Mouse (Mus musculus) monocyte, adult 5-6 weeks (primary cell): ENCODE data around the gene Hes3. TPM values are rescaled to one million over a fixed set of nuclear protein-coding genes. Genes with fewer than 3 reads are reported as not detected.

ENCODE experiments used
- ATAC-seq: fragments of 153-309, 156-312 bp; replicated peaks from 2 replicates; pipeline ENCODE4 v1.8.0; 2017; ENCODE audit warnings: mild to moderate bottlenecking; ENCODE audit not compliant: low TSS enrichment, insufficient number of reproducible peaks, severe bottlenecking, poor library complexity, low FRiP score
- total RNA-seq: library from RNA; stranded (forward); fragments of 200-1000, 200-491, 200-594 nt; gene quantifications from 3 replicates; pipeline ENCODE4 v1.2.3, GENCODE M21; 2017

Gene Hes3
- total RNA-seq, 1 experiment from 2014 or later: not detected

GRCm38 (mm10) chr4:152312186-152312585, 20.7 kb upstream of the Hes3 start:
- no peak for ATAC-seq

- ATAC-seq: no peak
Measured at GRCm38 (mm10) chr4:152307542-152307941, 16.1 kb upstream of the Hes3 start.

- ATAC-seq: no peak
Measured at GRCm38 (mm10) chr4:152305991-152306390, 14.5 kb upstream of the Hes3 start.

GRCm38 (mm10) chr4:152304685-152305084, 13.2 kb upstream of the Hes3 start:
- no peak for ATAC-seq

GRCm38 (mm10) chr4:152303172-152303571, 11.7 kb upstream of the Hes3 start:
- no peak for ATAC-seq

GRCm38 (mm10) chr4:152302012-152302411, 10.6 kb upstream of the Hes3 start:
- ATAC-seq: no peak

DNA sequence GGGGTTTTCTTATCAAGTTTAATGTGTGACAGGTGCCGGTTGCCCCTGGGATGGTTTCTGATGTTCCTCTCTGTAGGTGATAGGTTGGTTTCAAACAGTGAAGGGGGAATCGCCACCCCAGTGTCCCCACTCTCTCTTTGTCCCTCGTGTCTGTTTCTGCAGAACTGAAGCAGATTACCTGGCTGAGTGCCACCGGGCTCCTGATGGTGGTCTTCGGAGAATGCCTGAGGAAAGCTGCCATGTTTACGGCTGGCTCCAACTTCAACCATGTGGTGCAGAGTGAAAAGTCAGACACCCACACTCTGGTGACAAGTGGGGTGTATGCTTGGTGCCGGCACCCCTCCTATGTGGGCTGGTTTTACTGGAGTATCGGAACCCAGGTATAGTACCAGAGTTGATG, 8.9 kb upstream of the Hes3 start:
- no peak for ATAC-seq

GRCm38 (mm10) chr4:152298836-152299235, 7.4 kb upstream of the Hes3 start:
- no peak for ATAC-seq

- ATAC-seq: peak; percentile 76
Measured at GRCm38 (mm10) chr4:152296874-152297861, 5.7 kb upstream of the Hes3 start, which contains the start of gene Icmt. Icmt (plus strand) TSS chr4:152297227.

DNA sequence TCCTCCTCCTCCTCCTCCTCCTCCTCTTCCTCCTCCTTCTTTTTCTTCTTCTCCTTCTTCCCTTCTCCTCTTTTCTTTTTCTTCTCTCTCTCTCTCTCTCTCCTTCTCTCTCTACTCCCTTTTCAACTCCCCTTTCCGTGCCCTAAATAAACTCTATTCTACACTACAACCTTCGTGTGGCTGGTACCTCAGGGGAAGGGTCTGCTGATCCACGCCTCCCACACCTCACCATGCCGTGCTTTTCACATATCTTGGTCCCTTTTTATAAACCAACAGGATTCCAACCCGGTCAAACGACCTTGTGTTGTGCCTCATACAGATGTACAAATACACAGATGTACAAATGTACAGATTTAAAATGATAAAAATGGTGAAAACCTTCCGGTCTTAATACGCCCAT, 4.9 kb upstream of the Hes3 start:
- no peak for ATAC-seq

- no peak for ATAC-seq
Measured at GRCm38 (mm10) chr4:152295916-152296315, 4.5 kb upstream of the Hes3 start.

GRCm38 (mm10) chr4:152294188-152294929, 2.9 kb upstream of the Hes3 start:
- no peak for ATAC-seq

DNA sequence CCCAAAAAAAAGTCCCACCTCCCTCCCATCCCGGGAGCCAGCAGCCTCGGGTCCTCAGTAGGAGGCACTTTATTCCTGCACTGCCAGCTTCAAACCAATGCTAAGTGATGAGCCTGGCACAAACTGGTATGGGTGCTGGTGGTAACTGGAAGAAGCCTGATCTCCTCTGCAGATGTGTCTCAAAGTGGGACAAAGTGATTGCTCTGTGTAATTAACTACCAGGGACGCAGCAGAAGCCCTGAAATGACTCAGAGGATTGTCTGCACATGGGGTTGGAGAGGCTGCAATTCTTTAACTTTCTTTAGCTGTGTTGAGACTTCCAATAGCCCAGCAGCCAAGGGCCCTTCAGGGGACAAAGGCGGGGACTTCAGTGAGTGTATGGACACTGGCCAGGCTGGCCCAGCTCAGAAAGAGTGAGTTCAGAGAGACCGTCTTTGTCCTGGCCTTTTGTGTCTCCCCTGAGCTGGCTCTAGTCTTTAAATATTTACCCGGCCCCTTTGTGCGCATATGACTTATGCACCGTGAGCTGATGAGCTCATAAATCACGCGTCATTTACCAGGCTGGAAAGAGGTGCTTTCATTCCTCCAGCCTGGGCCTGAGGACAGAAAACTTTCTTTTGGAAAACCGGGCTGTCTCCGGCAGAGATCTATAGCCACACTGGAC, 772 bp upstream of the Hes3 start:
- ATAC-seq: no peak

- ATAC-seq: no peak
Measured at GRCm38 (mm10) chr4:152290991-152291390, 471 bp downstream of the Hes3 start.

DNA sequence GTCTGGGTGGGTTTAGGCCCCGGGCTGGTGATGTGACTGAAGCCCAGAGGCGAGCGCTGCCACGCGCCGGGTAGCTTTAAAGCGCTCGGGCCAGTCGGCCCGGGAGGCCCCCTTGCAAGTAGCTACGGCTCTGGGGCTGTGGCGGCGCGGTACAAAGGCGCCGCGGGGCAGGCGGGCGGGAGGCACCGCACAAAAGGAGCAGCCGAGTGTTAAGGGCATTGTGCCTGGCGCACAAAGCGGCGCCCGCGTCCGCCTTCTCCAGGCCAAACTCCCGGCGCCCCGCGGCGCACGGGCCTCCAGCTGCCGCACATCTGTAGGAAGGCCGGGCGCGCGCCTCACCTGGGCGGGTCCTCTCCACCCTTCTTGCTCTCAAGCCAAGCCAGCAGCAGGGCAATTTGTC, 1.1 kb downstream of the Hes3 start:
- ATAC-seq: no peak

- ATAC-seq: no peak
Measured at GRCm38 (mm10) chr4:152288398-152288945, 3.0 kb downstream of the Hes3 start.

- ATAC-seq: no peak
Measured at GRCm38 (mm10) chr4:152287317-152288120, 3.9 kb downstream of the Hes3 start.

GRCm38 (mm10) chr4:152286887-152287286, 4.6 kb downstream of the Hes3 start:
- no peak for ATAC-seq
